Mouse (Mus musculus): Measurements from ENCODE around the gene AB124611. TPM values are rescaled to one million over a fixed set of nuclear protein-coding genes. Genes with fewer than 3 reads are reported as not detected.
"Not testable (repeated sequence)": the region's sequence is repeated elsewhere in the genome, so short reads cannot be mapped to it uniquely, and the experiment has no call there.

Gene AB124611
- polyA plus RNA-seq, 1 experiment = 69.1 TPM

- Histone ChIP-seq H3K27me3 (ENCODE audit: control insufficient read depth, insufficient read depth, low read length) (no peaks in the 10 kb centered on the region), H3K4me3 (ENCODE audit: extremely low read depth, insufficient read depth, insufficient read length) (no peak overlapping the region), H3K36me3 (ENCODE audit: control insufficient read depth, insufficient read depth, low read length) (no peaks in the 10 kb centered on the region), H3K4me1 (ENCODE audit: control insufficient read depth, insufficient read depth, insufficient read length) (no peaks in the 10 kb centered on the region), H3K27ac (ENCODE audit: insufficient read depth, low read length) (no peak overlapping the region)
- TF ChIP-seq CTCF (IDR thresholded peaks at IDR 0.05; ENCODE audit: extremely low read depth, insufficient read depth, insufficient read length, insufficient replicate concordance) (no peak), POLR2A (IDR thresholded peaks at IDR 0.05; ENCODE audit: low read depth, low read length) (no peak)
- WGBS = 88% methylated on average over 6 of the region's 6 CpGs
- DNase-seq (ENCODE audit: low read depth in 1 of 2, low spot score in 2 of 2) = no peak
Measured at GRCm38 (mm10) chr9:21517947-21518495, 8.0 kb upstream of the AB124611 start.

GRCm38 (mm10) chr9:21518690-21519089, 7.3 kb upstream of the AB124611 start:
- not testable (repeated sequence) for H3K4me1 ChIP-seq (ENCODE audit: control insufficient read depth, insufficient read depth, insufficient read length); H3K4me3 ChIP-seq (ENCODE audit: extremely low read depth, insufficient read depth, insufficient read length); H3K27ac ChIP-seq (ENCODE audit: insufficient read depth, low read length); DNase-seq (ENCODE audit: low read depth in 1 of 2, low spot score in 2 of 2); H3K36me3 ChIP-seq (ENCODE audit: control insufficient read depth, insufficient read depth, low read length); H3K27me3 ChIP-seq (ENCODE audit: control insufficient read depth, insufficient read depth, low read length)
- 83% methylated on average over 6 of the region's 6 CpGs for WGBS

DNA sequence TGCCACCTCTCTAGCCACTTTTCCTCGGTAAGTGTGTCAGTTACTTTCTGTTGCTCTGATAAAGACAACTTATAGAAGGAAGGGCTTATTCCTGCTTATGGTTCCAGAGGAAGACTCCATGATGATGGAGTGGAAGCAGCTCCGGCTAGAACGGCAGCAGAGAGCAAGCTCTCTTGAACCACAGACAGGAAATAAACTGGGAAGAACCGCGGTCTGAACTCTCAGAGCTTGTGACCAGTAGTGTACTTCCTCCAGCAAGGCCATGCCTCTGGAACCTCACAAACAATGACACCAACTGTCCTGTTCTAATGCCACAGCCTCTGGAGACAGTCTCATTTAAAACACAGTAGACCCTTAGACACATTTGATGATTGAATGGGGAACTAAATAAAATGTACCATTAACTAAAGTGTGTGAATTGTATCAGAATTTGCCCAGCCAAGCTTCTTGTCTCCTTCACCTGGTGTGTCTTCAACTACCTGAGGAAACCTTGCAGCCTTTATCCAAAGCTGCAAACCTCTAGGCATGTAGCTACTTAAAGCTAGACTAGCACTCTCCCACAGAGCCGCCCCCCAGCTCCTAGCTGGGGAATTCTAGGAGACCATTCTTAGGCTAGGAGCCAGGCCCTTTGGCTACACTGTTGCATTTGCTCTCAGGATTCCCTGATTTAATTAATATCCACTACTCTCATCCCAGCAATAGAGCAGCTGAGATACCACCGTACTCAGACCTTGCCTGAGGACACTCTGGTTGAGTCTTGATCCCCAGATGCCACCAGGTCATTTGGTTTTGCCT, 637 bp upstream of the AB124611 start:
- Histone ChIP-seq H3K36me3 (ENCODE audit: control insufficient read depth, insufficient read depth, low read length) (peaks cover 7% of the 10 kb centered on the region; the same call in 1 of the 2 replicates), H3K4me1 (ENCODE audit: control insufficient read depth, insufficient read depth, insufficient read length) (peaks cover 12% of the 10 kb centered on the region; the same call in 1 of the 2 replicates), H3K4me3 (ENCODE audit: extremely low read depth, insufficient read depth, insufficient read length) (peak overlapping the region; percentile 78; the same call in 1 of the 2 replicates), H3K27ac (ENCODE audit: insufficient read depth, low read length) (peak overlapping the region; percentile 89), H3K27me3 (ENCODE audit: control insufficient read depth, insufficient read depth, low read length) (no peaks in the 10 kb centered on the region)
- TF ChIP-seq POLR2A (IDR thresholded peaks at IDR 0.05; ENCODE audit: low read depth, low read length) = no peak
- TF ChIP-seq CTCF (IDR thresholded peaks at IDR 0.05; ENCODE audit: extremely low read depth, insufficient read depth, insufficient read length, insufficient replicate concordance) = no peak
- peak in 1 of 2 experiments; percentile 46 for DNase-seq (ENCODE audit: low read depth in 1 of 2, low spot score in 2 of 2)
- WGBS = 23% methylated on average over 7 of the region's 7 CpGs

DNA sequence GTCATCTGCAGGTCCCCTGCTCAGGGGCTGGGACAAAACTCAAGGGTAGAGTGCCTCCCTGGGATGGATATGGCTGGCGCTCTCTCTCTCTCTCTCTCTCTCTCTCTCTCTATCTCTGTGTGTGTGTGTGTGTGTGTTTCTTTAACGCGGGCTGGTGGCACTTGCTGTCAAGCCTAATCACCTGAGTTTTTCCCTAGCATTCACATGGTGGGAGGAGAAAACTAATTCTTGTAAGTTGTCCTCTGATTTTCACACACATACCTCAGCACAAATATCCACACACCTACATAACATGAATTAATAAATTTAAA, 613 bp downstream of the AB124611 start:
- no peaks in the 10 kb centered on the region for H3K27me3 ChIP-seq (ENCODE audit: control insufficient read depth, insufficient read depth, low read length)
- H3K4me1 ChIP-seq (ENCODE audit: control insufficient read depth, insufficient read depth, insufficient read length) = peaks cover 12% of the 10 kb centered on the region; the same call in 1 of the 2 replicates
- TF ChIP-seq POLR2A (IDR thresholded peaks at IDR 0.05; ENCODE audit: low read depth, low read length) = no peak
- TF ChIP-seq CTCF (IDR thresholded peaks at IDR 0.05; ENCODE audit: extremely low read depth, insufficient read depth, insufficient read length, insufficient replicate concordance) = no peak
- peaks cover 11% of the 10 kb centered on the region for H3K36me3 ChIP-seq (ENCODE audit: control insufficient read depth, insufficient read depth, low read length)
- H3K27ac ChIP-seq (ENCODE audit: insufficient read depth, low read length) = peak overlapping the region; percentile 89
- H3K4me3 ChIP-seq (ENCODE audit: extremely low read depth, insufficient read depth, insufficient read length) = peak overlapping the region; percentile 78
- 35% methylated on average over 3 of the region's 3 CpGs for WGBS
- DNase-seq (ENCODE audit: low read depth in 1 of 2, low spot score in 2 of 2) = no peak

GRCm38 (mm10) chr9:21527100-21527801, 1.3 kb downstream of the AB124611 start:
- H3K27me3 ChIP-seq (ENCODE audit: control insufficient read depth, insufficient read depth, low read length) = no peaks in the 10 kb centered on the region
- H3K4me3 ChIP-seq (ENCODE audit: extremely low read depth, insufficient read depth, insufficient read length) = no peak overlapping the region
- peaks cover 14% of the 10 kb centered on the region for H3K36me3 ChIP-seq (ENCODE audit: control insufficient read depth, insufficient read depth, low read length)
- H3K27ac ChIP-seq (ENCODE audit: insufficient read depth, low read length) = peak overlapping the region; percentile 29; the same call in 1 of the 2 replicates
- H3K4me1 ChIP-seq (ENCODE audit: control insufficient read depth, insufficient read depth, insufficient read length) = peaks cover 12% of the 10 kb centered on the region; the same call in 1 of the 2 replicates
- 89% methylated on average over 2 of the region's 2 CpGs for WGBS
- DNase-seq (ENCODE audit: low read depth in 1 of 2, low spot score in 2 of 2) = no peak
- TF ChIP-seq POLR2A (IDR thresholded peaks at IDR 0.05; ENCODE audit: low read depth, low read length) (no peak), CTCF (IDR thresholded peaks at IDR 0.05; ENCODE audit: extremely low read depth, insufficient read depth, insufficient read length, insufficient replicate concordance) (no peak)

DNA sequence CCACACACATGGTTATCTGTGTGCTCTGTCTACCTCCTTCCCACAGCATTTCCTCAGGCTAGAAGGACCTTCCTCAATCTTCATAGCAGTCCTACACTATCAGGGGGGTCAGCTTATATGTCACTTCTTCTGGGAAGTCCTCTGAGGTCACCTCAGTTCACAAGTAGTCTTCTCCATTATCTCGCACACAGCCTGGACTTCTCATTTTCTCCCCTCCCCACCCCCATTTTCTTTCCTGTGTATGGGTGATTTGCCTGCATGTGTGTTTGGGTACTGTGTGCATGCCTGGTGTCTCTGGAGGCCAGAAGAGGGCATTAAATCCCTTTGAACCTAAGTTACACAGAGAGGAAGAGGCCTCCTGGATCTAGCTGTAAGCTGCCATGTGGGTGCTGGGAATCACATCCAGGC, 1.9 kb downstream of the AB124611 start:
- TF ChIP-seq CTCF (IDR thresholded peaks at IDR 0.05; ENCODE audit: extremely low read depth, insufficient read depth, insufficient read length, insufficient replicate concordance) = no peak
- TF ChIP-seq POLR2A (IDR thresholded peaks at IDR 0.05; ENCODE audit: low read depth, low read length) = no peak
- DNase-seq (ENCODE audit: low read depth in 1 of 2, low spot score in 2 of 2) = no peak
- Histone ChIP-seq H3K4me1 (ENCODE audit: control insufficient read depth, insufficient read depth, insufficient read length) (peaks cover 12% of the 10 kb centered on the region; the same call in 1 of the 2 replicates), H3K4me3 (ENCODE audit: extremely low read depth, insufficient read depth, insufficient read length) (no peak overlapping the region), H3K27ac (ENCODE audit: insufficient read depth, low read length) (peak overlapping the region; percentile 29; the same call in 1 of the 2 replicates), H3K36me3 (ENCODE audit: control insufficient read depth, insufficient read depth, low read length) (peaks cover 14% of the 10 kb centered on the region), H3K27me3 (ENCODE audit: control insufficient read depth, insufficient read depth, low read length) (no peaks in the 10 kb centered on the region)
- 22% methylated on average over 1 of the region's 1 CpGs for WGBS
